ENCODE assay signal across 13 mouse cellular contexts in the genomic region with DNA sequence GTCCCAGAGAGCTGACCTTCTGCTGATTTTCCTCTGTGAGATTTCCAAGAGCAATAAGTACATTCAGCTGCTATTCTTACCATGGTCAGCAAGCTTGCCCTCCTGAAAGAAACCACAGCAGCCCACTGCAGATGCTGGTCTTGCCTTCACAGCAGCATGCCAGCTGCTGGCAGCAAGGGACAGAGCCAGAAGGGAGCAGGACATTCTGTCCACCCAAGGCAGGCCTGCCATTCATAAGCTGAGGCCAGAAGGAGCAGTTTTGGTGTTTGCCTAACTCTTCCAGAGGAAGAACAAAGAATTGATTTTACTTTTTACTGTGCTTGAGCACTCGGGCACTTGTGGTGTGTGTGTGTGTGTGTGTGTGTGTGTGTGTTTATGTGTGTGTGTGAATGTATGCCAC.
"Had no signal": no experiment of that assay in that cellular context is flagged by ENCODE, and none has a peak within 500 bp of the region (broad histone marks: within the 10 kb centered on the region; RNA-seq: fewer than 3 reads in every experiment).

No protein-coding gene starts in this region.

- DNase-seq: kidney, adult 18-20 months; kidney, postnatal 10 days; kidney, postnatal 4 days; lung, adult 18-20 months; lung, postnatal 4 days; midbrain, embryonic 14.5 days; thymus, postnatal 36 days had no signal

- H3K27me3 ChIP-seq: intestine, embryonic 15.5 days; limb, embryonic 13.5 days; neural tube, embryonic 12.5 days had no signal

- H3K36me3 ChIP-seq: intestine, embryonic 15.5 days had no signal

- H3K9me3 ChIP-seq: intestine, embryonic 15.5 days; neural tube, embryonic 12.5 days had no signal

- H3K4me1 ChIP-seq: midbrain, embryonic 10.5 days; neural tube, embryonic 12.5 days had no signal

- H3K4me3 ChIP-seq: intestine, embryonic 15.5 days; limb, embryonic 13.5 days; midbrain, embryonic 10.5 days; myocyte; neural tube, embryonic 12.5 days had no signal

- H3K27ac ChIP-seq: intestine, embryonic 15.5 days; limb, embryonic 13.5 days; liver, embryonic 14.5 days; midbrain, embryonic 10.5 days; neural tube, embryonic 12.5 days had no signal
